Mouse (Mus musculus) hindlimb bud, embryonic 11.5 days (tissue): ENCODE measurements around the gene Slc17a8.
"Not testable (repeated sequence)": the region's sequence is repeated elsewhere in the genome, so short reads cannot be mapped to it uniquely, and the experiment has no call there.

ENCODE experiments used
- DNase-seq: peaks from one replicate; pipeline ENCODE4 v3.0.0-alpha.2; 2012; ENCODE audit warnings: low read depth, low spot score; ENCODE audit errors: extremely low spot score

The Slc17a8 gene

GRCm38 (mm10) chr10:89621129-89621528 is at the start of gene Slc17a8:
TSS of gene Slc17a8 (minus strand) at chr10:89621253.
- DNase-seq = no peak

GRCm38 (mm10) chr10:89670371-89670770 is 49.3 kb upstream of the Slc17a8 start:
- not testable (repeated sequence) for DNase-seq

- no peak for DNase-seq
Measured at GRCm38 (mm10) chr10:89667571-89667970, 46.5 kb upstream of the Slc17a8 start.

DNA sequence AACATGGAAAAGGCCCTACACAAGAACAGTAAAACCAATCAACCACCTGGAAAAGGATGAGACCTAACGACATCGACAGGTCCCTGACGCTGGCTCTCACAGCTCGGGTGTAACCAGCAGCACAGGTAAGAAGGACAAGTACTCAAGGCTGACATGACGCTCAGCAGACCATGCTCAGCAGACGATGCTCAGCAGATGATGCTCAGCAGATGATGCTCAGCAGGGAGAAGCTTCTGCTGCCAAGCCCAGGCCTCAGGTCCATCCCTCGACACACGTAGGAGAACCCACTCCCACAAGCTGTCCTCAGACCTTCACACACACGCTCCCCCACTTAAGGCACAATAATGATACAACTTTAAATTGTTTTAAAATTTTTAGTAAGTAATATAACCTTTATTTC is 44.6 kb upstream of the Slc17a8 start:
- no peak for DNase-seq

- DNase-seq = no peak
Measured at GRCm38 (mm10) chr10:89664977-89665645, 44.1 kb upstream of the Slc17a8 start.

GRCm38 (mm10) chr10:89656366-89656765 is 35.3 kb upstream of the Slc17a8 start:
- DNase-seq = no peak

DNA sequence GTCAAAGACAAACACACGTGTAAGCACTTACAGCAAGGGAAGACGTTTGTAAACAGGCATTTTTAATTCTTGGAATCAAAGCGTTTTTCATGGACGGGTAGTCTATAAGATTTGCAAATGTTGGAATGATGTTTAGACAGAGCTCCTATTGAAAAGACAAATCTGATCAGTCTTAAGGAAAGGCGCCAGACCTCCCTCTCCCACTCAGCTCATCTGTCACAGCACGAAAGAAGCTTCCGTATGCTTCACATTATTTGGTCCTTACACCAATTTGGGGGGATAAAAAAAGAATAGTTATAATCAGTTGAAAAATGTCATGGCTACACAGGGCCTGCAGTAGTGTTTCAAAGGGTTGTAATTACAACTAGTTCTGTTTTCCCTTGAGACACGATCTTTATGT is 31.9 kb upstream of the Slc17a8 start:
- DNase-seq = no peak

GRCm38 (mm10) chr10:89651691-89652090 is 30.6 kb upstream of the Slc17a8 start:
- no peak for DNase-seq

- no peak for DNase-seq
Measured at GRCm38 (mm10) chr10:89646918-89647317, 25.9 kb upstream of the Slc17a8 start.

DNA sequence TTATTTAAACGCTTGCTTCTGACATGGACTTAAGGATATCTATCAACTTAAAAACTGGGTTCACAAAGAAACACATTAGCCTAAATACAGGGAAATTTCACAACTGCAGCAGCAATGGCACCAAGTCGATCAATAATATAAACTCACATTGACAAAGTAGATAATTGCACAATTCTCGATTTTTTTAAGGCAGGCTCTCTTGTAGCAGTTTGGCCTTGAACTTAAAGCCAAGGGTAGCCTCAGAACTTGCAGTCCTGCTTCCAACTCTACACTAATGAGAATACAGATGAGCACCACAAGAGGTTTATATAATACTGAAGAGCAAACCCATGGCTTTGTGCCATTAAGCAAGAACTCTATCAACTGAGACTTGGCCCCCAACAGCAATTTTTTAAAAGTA is 15.9 kb upstream of the Slc17a8 start:
- no peak for DNase-seq

- no peak for DNase-seq
Measured at GRCm38 (mm10) chr10:89635018-89635417, 14.0 kb upstream of the Slc17a8 start.

- no peak for DNase-seq
Measured at GRCm38 (mm10) chr10:89633736-89634426, 12.8 kb upstream of the Slc17a8 start.

DNA sequence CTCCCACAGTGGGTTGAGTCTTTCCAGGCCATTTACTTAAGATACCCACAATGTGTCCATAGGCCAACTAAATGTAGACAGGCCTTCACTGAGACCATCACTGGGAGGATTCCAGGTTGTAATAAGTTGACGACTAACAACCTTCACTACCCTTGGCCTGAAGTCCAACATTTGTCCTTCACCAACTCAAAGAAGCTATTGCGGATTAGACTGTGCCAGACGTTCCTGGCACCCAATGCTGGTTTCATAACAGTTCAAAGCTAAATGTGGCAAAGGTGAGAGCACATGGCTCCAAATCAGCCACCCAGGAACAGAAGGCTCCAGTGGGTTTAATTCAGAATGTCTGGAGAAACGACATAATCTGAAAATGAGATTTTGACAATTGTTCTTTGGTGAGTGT is 12.1 kb upstream of the Slc17a8 start:
- no peak for DNase-seq

DNA sequence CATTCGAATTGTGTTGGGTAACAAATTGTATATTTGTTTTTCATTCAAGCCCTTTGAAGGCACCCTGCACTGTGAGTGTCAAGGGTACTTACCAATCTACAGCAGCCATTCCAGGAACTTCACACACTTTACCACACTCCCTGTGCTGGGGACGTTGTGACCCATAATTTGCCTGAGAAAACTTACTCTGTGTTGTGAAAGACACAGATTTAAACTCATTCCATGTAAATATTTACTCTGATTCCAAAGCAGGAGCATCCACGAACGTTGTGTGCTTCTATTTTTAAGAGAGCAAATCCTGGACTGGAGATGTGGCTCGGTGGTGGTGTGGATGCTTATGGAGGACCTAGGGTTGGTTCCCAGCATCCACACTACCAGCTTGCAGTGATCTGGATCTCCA is 10.8 kb upstream of the Slc17a8 start:
- no peak for DNase-seq

GRCm38 (mm10) chr10:89630564-89630963 is 9.5 kb upstream of the Slc17a8 start:
- DNase-seq = no peak

DNA sequence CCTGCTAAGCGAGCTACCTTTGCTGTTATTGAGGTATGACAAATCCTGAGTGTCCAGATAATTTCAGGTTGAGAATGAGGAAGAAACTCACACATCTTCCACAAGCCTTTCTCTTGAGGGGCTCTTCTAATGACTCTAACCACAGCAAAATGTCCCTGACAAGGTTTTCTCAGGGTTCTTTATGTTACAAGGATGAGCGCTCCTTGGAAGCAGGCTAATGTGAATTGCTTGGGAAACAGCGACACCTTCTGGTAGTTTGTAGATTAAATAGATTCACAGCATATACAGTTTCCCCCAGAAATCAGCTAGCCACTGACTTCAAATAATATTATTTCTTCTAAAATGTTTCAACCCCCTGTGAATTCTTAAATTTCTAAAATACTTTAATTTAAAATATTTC is 9.0 kb upstream of the Slc17a8 start:
- peak; percentile 88 for DNase-seq

GRCm38 (mm10) chr10:89626714-89627113 is 5.7 kb upstream of the Slc17a8 start:
- DNase-seq = no peak

- no peak for DNase-seq
Measured at GRCm38 (mm10) chr10:89624196-89624595, 3.1 kb upstream of the Slc17a8 start.

- no peak for DNase-seq
Measured at GRCm38 (mm10) chr10:89599311-89599710, 21.7 kb downstream of the Slc17a8 start.

GRCm38 (mm10) chr10:89597275-89597674 is 23.8 kb downstream of the Slc17a8 start:
- no peak for DNase-seq

GRCm38 (mm10) chr10:89595935-89596334 is 25.1 kb downstream of the Slc17a8 start:
- DNase-seq = no peak

DNA sequence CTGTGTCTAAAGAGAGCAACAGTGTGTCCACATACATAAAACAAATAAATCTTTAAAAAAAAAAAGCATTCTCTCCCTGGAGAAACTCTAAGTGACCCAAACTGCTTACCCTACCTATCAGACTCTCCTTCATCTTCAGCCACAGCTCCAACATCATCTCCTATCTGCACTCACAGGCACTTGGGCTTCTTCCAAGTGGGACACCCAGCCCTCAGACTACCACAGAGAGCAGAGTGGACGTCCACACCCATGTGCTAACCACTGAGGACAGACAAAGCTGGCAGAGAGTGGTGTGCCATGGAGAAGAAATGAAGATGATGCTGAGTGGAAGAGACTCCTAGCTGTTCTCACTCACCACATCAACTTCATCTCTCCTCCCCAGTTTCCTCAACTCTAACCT is 25.5 kb downstream of the Slc17a8 start:
- no peak for DNase-seq

- DNase-seq = no peak
Measured at GRCm38 (mm10) chr10:89594309-89594708, 26.7 kb downstream of the Slc17a8 start.
